Mouse (Mus musculus) MEL (cell line): Measurements from ENCODE around the gene Snrpf. TPM values are rescaled to one million over a fixed set of nuclear protein-coding genes. Genes with fewer than 3 reads are reported as not detected.

Experiments used
- DNase-seq: peaks from one replicate; pipeline ENCODE4 v3.0.0; 2011; ENCODE audit warnings: low read depth, low spot score
- H3K27ac ChIP-seq: 2 replicates; pipeline ENCODE4 v1.5.1; 2012; ENCODE audit warnings: low read depth, mild to moderate bottlenecking, control low read depth, low read length, moderate library complexity; ENCODE audit not compliant: control insufficient read depth
- H3K27me3 ChIP-seq, 2 experiments: fragments of 150-350 bp in 1 of 2; sonication (generic) in 1 of 2; 2 replicates each; pipeline ENCODE4 v1.6.1; 2012; ENCODE audit warnings: low read length in 2 of 2, mild to moderate bottlenecking in 2 of 2, improper control_type of control experiment in 1 of 2, moderate library complexity in 1 of 2; ENCODE audit not compliant: insufficient read depth in 2 of 2, control insufficient read depth in 1 of 2
- H3K36me3 ChIP-seq, 2 experiments: 2 replicates each; pipeline ENCODE4 v1.6.1; 2012 to 2014; ENCODE audit warnings: low read length in 2 of 2, improper control_type of control experiment in 1 of 2, inconsistent platforms in 1 of 2, mild to moderate bottlenecking in 1 of 2; ENCODE audit not compliant: insufficient read depth in 2 of 2, control insufficient read depth in 1 of 2
- H3K4me1 ChIP-seq, 2 experiments: fragments of 150-350 bp in 1 of 2; sonication (generic) in 1 of 2; 2 replicates each; pipeline ENCODE4 v1.6.1; 2012; ENCODE audit warnings: low read length in 2 of 2, improper control_type of control experiment in 1 of 2, mild to moderate bottlenecking in 1 of 2; ENCODE audit not compliant: insufficient read depth in 2 of 2, control insufficient read depth in 1 of 2
- H3K4me3 ChIP-seq, 2 experiments: fragments of 150-350 bp in 1 of 2; sonication (generic) in 1 of 2; 2 replicates each; pipeline ENCODE4 v1.5.1; 2012; ENCODE audit warnings: low read depth in 2 of 2, low read length in 2 of 2, mild to moderate bottlenecking in 2 of 2, moderate library complexity in 2 of 2, control low read depth in 1 of 2, improper control_type of control experiment in 1 of 2; ENCODE audit not compliant: control insufficient read depth in 1 of 2, insufficient read depth in 1 of 2
- H3K79me2 ChIP-seq: 2 replicates; pipeline ENCODE4 v1.6.1; 2012; ENCODE audit warnings: mild to moderate bottlenecking, low read length, moderate library complexity; ENCODE audit not compliant: control insufficient read depth, poor library complexity, insufficient read depth
- H3K9ac ChIP-seq: 2 replicates; pipeline ENCODE4 v1.6.1; 2012; ENCODE audit warnings: low read depth, mild to moderate bottlenecking, control low read depth, low read length, moderate library complexity; ENCODE audit not compliant: control insufficient read depth, poor library complexity, severe bottlenecking
- H3K9me3 ChIP-seq: fragments of 150-350 bp; sonication (generic); replicated peaks from 2 replicates; pipeline ENCODE4 v1.6.1; 2012; ENCODE audit warnings: mild to moderate bottlenecking, low read length, improper control_type of control experiment, moderate library complexity; ENCODE audit not compliant: insufficient read depth
- CHD2 ChIP-seq: IDR thresholded peaks from 2 replicates; pipeline ENCODE4 v1.6.1; 2011; ENCODE audit warnings: low read length, improper control_type of control experiment
- CTCF ChIP-seq, 3 experiments: IDR thresholded peaks in 2 of 3; conservative IDR thresholded peaks in 1 of 3; 2 replicates each; pipeline ENCODE4 v1.5.1; 2011 to 2012; ENCODE audit warnings: low read length in 3 of 3, low read depth in 2 of 3, mild to moderate bottlenecking in 2 of 3, improper control_type of control experiment in 1 of 3, inconsistent platforms in 1 of 3, mixed read lengths in 1 of 3, moderate library complexity in 1 of 3; ENCODE audit not compliant: control insufficient read depth in 1 of 3, insufficient read depth in 1 of 3, poor library complexity in 1 of 3, severe bottlenecking in 1 of 3
- ELF1 ChIP-seq: IDR thresholded peaks from 2 replicates; pipeline ENCODE4 v1.6.1; 2014; ENCODE audit warnings: low read depth, mild to moderate bottlenecking, inconsistent platforms, low read length, improper control_type of control experiment, moderate library complexity
- EP300 ChIP-seq, 2 experiments: IDR thresholded peaks; 2 replicates each; pipeline ENCODE4 v1.6.1; 2011; ENCODE audit warnings: improper control_type of control experiment in 2 of 2, low read length in 2 of 2, low read depth in 1 of 2, mild to moderate bottlenecking in 1 of 2
- ETS1 ChIP-seq: IDR thresholded peaks from 2 replicates; pipeline ENCODE4 v1.6.1; 2012; ENCODE audit warnings: low read depth, mild to moderate bottlenecking, inconsistent platforms, low read length, improper control_type of control experiment, moderate library complexity
- GABPA ChIP-seq: IDR thresholded peaks from 2 replicates; pipeline ENCODE4 v1.6.1; 2012; ENCODE audit warnings: low read depth, mild to moderate bottlenecking, inconsistent platforms, low read length, improper control_type of control experiment, moderate library complexity
- GATA1 ChIP-seq: IDR thresholded peaks from 2 replicates; pipeline ENCODE4 v1.6.1; 2011; ENCODE audit warnings: low read depth, low read length, improper control_type of control experiment
- JUND ChIP-seq: IDR thresholded peaks from 2 replicates; pipeline ENCODE4 v1.6.1; 2011; ENCODE audit warnings: low read depth, mild to moderate bottlenecking, improper control_type of control experiment, low read length
- MAFK ChIP-seq: IDR thresholded peaks from 2 replicates; pipeline ENCODE4 v1.6.1; 2011; ENCODE audit warnings: low read depth, mild to moderate bottlenecking, low read length, improper control_type of control experiment, borderline replicate concordance
- MAX ChIP-seq: IDR thresholded peaks from 2 replicates; pipeline ENCODE4 v1.6.1; 2011; ENCODE audit warnings: low read length, improper control_type of control experiment
- MAZ ChIP-seq: IDR thresholded peaks from 2 replicates; pipeline ENCODE4 v1.6.1; 2012; ENCODE audit warnings: low read depth, mild to moderate bottlenecking, inconsistent platforms, low read length, improper control_type of control experiment
- MXI1 ChIP-seq: IDR thresholded peaks from 2 replicates; pipeline ENCODE4 v1.6.1; 2011; ENCODE audit warnings: mild to moderate bottlenecking, low read depth, low read length, improper control_type of control experiment
- MYB ChIP-seq: IDR thresholded peaks from 2 replicates; pipeline ENCODE4 v1.6.1; 2011; ENCODE audit warnings: mild to moderate bottlenecking, low read depth, low read length, improper control_type of control experiment
- NELFE ChIP-seq: IDR thresholded peaks from 2 replicates; pipeline ENCODE4 v1.6.1; 2011; ENCODE audit warnings: low read depth, low read length, improper control_type of control experiment
- POLR2A ChIP-seq, 2 experiments: IDR thresholded peaks; 2 replicates each; pipeline ENCODE4 v1.6.1; 2011 to 2012; ENCODE audit warnings: low read length in 2 of 2, mild to moderate bottlenecking in 2 of 2, control low read depth in 1 of 2, improper control_type of control experiment in 1 of 2, low read depth in 1 of 2, moderate library complexity in 1 of 2; ENCODE audit not compliant: control insufficient read depth in 1 of 2, insufficient read depth in 1 of 2, poor library complexity in 1 of 2
- RAD21 ChIP-seq: IDR thresholded peaks from 2 replicates; pipeline ENCODE4 v1.6.1; 2011; ENCODE audit warnings: mild to moderate bottlenecking, low read depth, low read length, improper control_type of control experiment
- RCOR1 ChIP-seq: IDR thresholded peaks from 2 replicates; pipeline ENCODE4 v1.6.1; 2012; ENCODE audit warnings: low read depth, mild to moderate bottlenecking, inconsistent platforms, low read length, improper control_type of control experiment
- SMC3 ChIP-seq: IDR thresholded peaks from 2 replicates; pipeline ENCODE4 v1.6.1; 2011; ENCODE audit warnings: low read depth, low read length, improper control_type of control experiment
- TBP ChIP-seq: IDR thresholded peaks from 2 replicates; pipeline ENCODE4 v1.8.0; 2011; ENCODE audit warnings: low read depth, low read length, improper control_type of control experiment
- TCF12 ChIP-seq: IDR thresholded peaks from 2 replicates; pipeline ENCODE4 v1.6.1; 2014; ENCODE audit warnings: low read depth, mild to moderate bottlenecking, inconsistent platforms, low read length, improper control_type of control experiment, moderate library complexity
- USF2 ChIP-seq, 2 experiments: IDR thresholded peaks; 2 replicates each; pipeline ENCODE4 v1.6.1; 2011 to 2012; ENCODE audit warnings: improper control_type of control experiment in 2 of 2, low read length in 2 of 2, borderline replicate concordance in 1 of 2, inconsistent platforms in 1 of 2, low read depth in 1 of 2, mild to moderate bottlenecking in 1 of 2; ENCODE audit not compliant: insufficient read depth in 1 of 2
- ZKSCAN1 ChIP-seq: IDR thresholded peaks from 2 replicates; pipeline ENCODE4 v1.6.1; 2012; ENCODE audit warnings: low read depth, mild to moderate bottlenecking, inconsistent platforms, low read length, improper control_type of control experiment, moderate library complexity
- ZMIZ1 ChIP-seq: IDR thresholded peaks from 2 replicates; pipeline ENCODE4 v1.6.1; 2012; ENCODE audit warnings: low read depth, mild to moderate bottlenecking, inconsistent platforms, low read length, improper control_type of control experiment, moderate library complexity
- polyA plus RNA-seq, 2 experiments: library from polyadenylated mRNA; stranded (reverse) in 1 of 2; unstranded in 1 of 2; fragments of >175 nt in 1 of 2; fragments of >200 nt in 1 of 2; gene quantifications; 2 replicates each; pipeline versions ENCODE4 v1.2.1 to v1.2.4; 2012; ENCODE audit warnings: low replicate concordance in 2 of 2, low read depth in 1 of 2; ENCODE audit not compliant: insufficient read length in 2 of 2, insufficient read depth in 1 of 2, missing spikeins in 1 of 2
- total RNA-seq: library from RNA; depleted of rRNA; stranded (reverse); fragments of 300-350 nt; gene quantifications from 2 replicates; pipeline ENCODE4 v1.2.3, GENCODE M21; 2012

Gene Snrpf
- total and polyA plus RNA-seq, 3 experiments, result 91.5 to 150 TPM; not detected in 1

GRCm38 (mm10) chr10:93635941-93636340, 46.4 kb upstream of the Snrpf start:
- peaks cover 6 to 8% of the 10 kb centered on the region in 2 experiments for H3K27me3 ChIP-seq
- H3K27ac ChIP-seq, result no peak overlapping the region
- no peaks in the 10 kb centered on the region for H3K9me3 ChIP-seq
- H3K4me1 ChIP-seq, result no peaks in the 10 kb centered on the region
- H3K79me2 ChIP-seq, result no peaks in the 10 kb centered on the region
- TF ChIP-seq MAX, result no peak
- no peak for TF ChIP-seq TBP
- TF ChIP-seq ELF1, result no peak
- TF ChIP-seq JUND, result no peak
- TF ChIP-seq ZKSCAN1, result no peak
- TF ChIP-seq MAFK, result no peak
- no peak for TF ChIP-seq RCOR1
- no peak for TF ChIP-seq TCF12
- H3K36me3 ChIP-seq, result no peaks in the 10 kb centered on the region
- H3K9ac ChIP-seq, result no peak overlapping the region
- H3K4me3 ChIP-seq, result no peak overlapping the region
- no peak for DNase-seq

- Histone ChIP-seq H3K27ac (no peak overlapping the region), H3K27me3 (peaks cover 6 to 8% of the 10 kb centered on the region in 2 experiments), H3K4me3 (no peak overlapping the region), H3K79me2 (no peaks in the 10 kb centered on the region), H3K36me3 (no peaks in the 10 kb centered on the region), H3K4me1 (no peaks in the 10 kb centered on the region), H3K9ac (no peak overlapping the region), H3K9me3 (no peaks in the 10 kb centered on the region)
- DNase-seq, result no peak
- TF ChIP-seq ETS1 (no peak), CHD2 (no peak), GATA1 (no peak), EP300 (IDR thresholded peaks at IDR 0.05; ENCODE audit: low read depth in 1 of 2, low read length in 2 of 2) (no peak), TCF12 (no peak), ZMIZ1 (no peak), TBP (no peak), GABPA (no peak), POLR2A (IDR thresholded peaks at IDR 0.05; ENCODE audit: control insufficient read depth in 1 of 2, insufficient read depth in 1 of 2, low read depth in 1 of 2, low read length in 2 of 2, poor library complexity in 1 of 2) (no peak), MXI1 (no peak), RAD21 (no peak), USF2 (IDR thresholded peaks at IDR 0.05; ENCODE audit: borderline replicate concordance in 1 of 2, insufficient read depth in 1 of 2, low read depth in 1 of 2, low read length in 2 of 2) (no peak), MAZ (no peak), NELFE (no peak), SMC3 (no peak), JUND (no peak), ZKSCAN1 (no peak), CTCF (IDR thresholded peaks at IDR 0.05 in 2 of 3, conservative IDR thresholded peaks at IDR 0.05 in 1 of 3; ENCODE audit: control insufficient read depth in 1 of 3, insufficient read depth in 1 of 3, low read depth in 2 of 3, low read length in 3 of 3, poor library complexity in 1 of 3, severe bottlenecking in 1 of 3) (no peak), MAX (no peak), MYB (no peak)
Measured at GRCm38 (mm10) chr10:93633971-93634370, 44.5 kb upstream of the Snrpf start.
